Mouse (Mus musculus) lung, postnatal 36 days (tissue): Measurements from ENCODE around the gene Dnajc12.
"Not testable (repeated sequence)": the region's sequence is repeated elsewhere in the genome, so short reads cannot be mapped to it uniquely, and the experiment has no call there.

Experiments used
- DNase-seq: peaks from one replicate; pipeline ENCODE4 v3.0.0; 2022; ENCODE audit warnings: mixed read lengths

The Dnajc12 gene

DNA sequence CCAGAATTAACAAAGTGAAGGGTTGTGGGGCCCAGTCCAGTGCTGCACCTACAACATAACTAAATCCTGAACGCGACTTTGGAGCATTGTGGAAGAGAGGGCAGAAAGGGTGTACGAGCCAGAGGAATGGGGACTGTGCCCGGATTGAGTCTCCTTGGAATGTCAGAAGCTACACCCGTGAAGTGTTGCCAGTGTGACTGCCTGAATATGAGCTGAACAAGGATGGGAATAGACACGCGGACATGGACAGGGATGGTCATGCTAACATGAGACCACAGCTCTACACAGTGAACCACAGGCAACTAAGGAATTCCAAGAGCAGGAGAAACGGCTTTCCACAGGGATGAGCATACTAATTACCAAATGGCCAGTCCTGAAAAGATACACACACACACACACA is 49.9 kb downstream of the Dnajc12 start:
- DNase-seq: no peak

DNA sequence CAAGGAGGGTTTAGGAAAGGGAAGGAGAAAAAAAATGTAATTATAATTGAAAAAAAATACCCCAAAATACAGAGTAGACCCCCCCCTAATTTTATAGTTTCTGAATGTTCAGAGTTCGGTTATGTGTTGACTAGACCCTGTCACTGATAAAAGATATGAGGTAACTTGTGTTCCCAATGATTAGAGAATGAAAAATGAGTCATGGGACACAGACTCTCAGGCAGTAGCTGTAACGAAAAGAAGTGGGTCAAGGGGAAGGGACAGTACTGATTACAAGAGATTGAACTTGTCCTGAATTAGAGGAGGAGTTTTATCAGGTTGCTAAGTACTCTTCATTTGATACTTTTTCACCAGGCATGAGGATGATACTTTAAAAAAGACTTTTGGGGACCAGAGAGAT is 50.6 kb downstream of the Dnajc12 start:
- no peak for DNase-seq

DNA sequence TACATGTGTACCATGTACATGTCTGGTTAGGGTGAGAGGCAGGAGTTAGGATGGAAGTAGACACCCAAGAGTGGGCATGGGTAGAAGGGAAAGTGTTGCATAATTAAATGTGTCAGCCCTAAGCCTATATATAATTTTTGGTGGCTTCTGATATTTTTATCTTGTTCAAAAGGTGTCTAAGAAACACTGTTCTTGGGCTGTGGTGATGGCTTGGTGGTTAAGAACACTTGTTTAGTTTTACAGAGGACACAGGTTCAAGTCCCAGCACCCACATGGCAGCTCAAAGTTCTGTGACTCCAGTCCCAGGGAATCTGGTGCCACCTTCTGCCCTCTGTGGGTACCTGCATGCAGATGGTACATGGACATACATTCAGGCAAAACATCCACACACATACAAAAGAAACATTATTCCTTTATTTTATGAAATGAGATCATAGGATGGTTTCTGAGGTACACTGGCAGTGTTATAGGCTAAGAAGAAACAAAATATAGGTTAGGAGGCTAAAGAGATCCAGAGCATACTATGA is 56.6 kb downstream of the Dnajc12 start:
- no peak for DNase-seq

DNA sequence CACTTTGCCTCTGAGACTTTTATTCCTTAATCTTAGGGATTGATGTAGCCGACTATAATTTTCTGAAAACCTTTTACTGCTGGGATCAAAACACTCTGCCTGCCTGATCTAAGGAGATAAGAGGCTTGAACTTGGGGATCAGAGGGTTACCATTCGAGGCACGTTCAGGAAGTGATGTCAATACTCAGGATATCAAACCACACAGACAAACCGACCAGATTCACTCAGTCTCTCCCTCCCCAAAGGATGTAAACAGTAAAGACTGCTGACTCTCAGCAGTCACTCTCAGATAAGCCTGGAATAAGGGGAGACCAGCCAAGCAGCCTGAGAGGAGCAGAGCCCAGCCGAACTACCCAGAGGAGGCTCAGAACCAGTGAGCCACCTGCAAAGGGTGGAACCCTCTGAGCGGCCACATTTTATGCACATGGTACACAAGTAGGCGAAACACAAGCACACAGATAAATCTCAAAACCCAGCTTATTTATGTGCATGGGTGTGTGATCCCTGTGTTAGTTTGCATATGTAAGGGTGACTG is 57.5 kb downstream of the Dnajc12 start:
- DNase-seq: no peak

- DNase-seq: not testable (repeated sequence)
Observed at GRCm38 (mm10) chr10:63444602-63445387, 62.6 kb downstream of the Dnajc12 start.

DNA sequence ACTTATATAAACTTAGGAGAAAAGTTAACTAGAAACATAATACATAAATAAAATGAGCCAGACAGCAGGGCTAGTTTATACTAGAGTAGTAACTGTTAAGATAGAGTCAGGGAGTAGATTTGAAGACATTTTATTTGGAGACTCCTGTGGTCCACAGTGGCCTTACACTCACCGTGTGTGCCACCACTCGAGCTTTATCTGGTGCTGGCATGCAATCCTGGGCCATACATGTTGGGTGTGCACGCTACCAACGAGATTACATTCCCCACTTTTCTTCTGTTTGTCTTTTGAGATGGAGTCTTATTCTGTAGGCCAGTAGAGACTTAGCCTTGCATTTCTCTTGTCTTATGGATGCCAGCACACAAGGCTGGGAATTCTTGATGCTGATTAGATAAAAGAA is 71.7 kb downstream of the Dnajc12 start:
- no peak for DNase-seq

- peak; percentile 22 for DNase-seq
Observed at GRCm38 (mm10) chr10:63455110-63455878, 73.1 kb downstream of the Dnajc12 start.

- DNase-seq: no peak
Observed at GRCm38 (mm10) chr10:63457292-63458128, 75.3 kb downstream of the Dnajc12 start.
